Mouse (Mus musculus) cerebellum, adult 18-20 months (tissue): Measurements from ENCODE around the gene Olfr675.
"Not testable (repeated sequence)": the region's sequence is repeated elsewhere in the genome, so short reads cannot be mapped to it uniquely, and the experiment has no call there.

ENCODE experiments used
- DNase-seq, 2 experiments: peaks; one replicate each; pipeline ENCODE4 v3.0.0; 2021

Gene Olfr675

GRCm38 (mm10) chr7:105028360-105028759 is at the start of gene Olfr675:
Gene Olfr675 (minus strand): TSS chr7:105028460.
- no peak for DNase-seq

- no peak for DNase-seq
Measured at GRCm38 (mm10) chr7:105064175-105064574, 35.9 kb upstream of the Olfr675 start, which contains the start of gene Olfr678. Gene Olfr678 (plus strand): TSS chr7:105064475.

- no peak for DNase-seq
Measured at GRCm38 (mm10) chr7:105058951-105059350, 30.7 kb upstream of the Olfr675 start.

- DNase-seq, result not testable (repeated sequence)
Measured at GRCm38 (mm10) chr7:105033836-105034235, 5.6 kb upstream of the Olfr675 start.

GRCm38 (mm10) chr7:105032398-105032797 is 4.1 kb upstream of the Olfr675 start, which contains the start of gene Olfr676:
Gene Olfr676 (plus strand): TSS chr7:105032698.
- DNase-seq, result no peak

GRCm38 (mm10) chr7:105022530-105022929 is 5.7 kb downstream of the Olfr675 start:
- DNase-seq, result no peak

GRCm38 (mm10) chr7:105001929-105002328 is 26.3 kb downstream of the Olfr675 start, which contains the start of gene Olfr672:
Gene Olfr672 (minus strand): TSS chr7:105002029.
- DNase-seq, result no peak

- DNase-seq, result no peak
Measured at GRCm38 (mm10) chr7:104979026-104979425, 49.2 kb downstream of the Olfr675 start, which contains the start of gene Olfr671. Gene Olfr671 (minus strand): TSS chr7:104979126.

- not testable (repeated sequence) for DNase-seq
Measured at GRCm38 (mm10) chr7:104972507-104972906, 55.8 kb downstream of the Olfr675 start.
